Mouse (Mus musculus) heart, postnatal 0 days (tissue): Measurements from ENCODE around the gene Tcf15.

Source experiments
- CTCF ChIP-seq: IDR thresholded peaks from 2 replicates; pipeline ENCODE4 v1.5.1; 2016; ENCODE audit warnings: antibody characterized with exemption, control low read depth, low read depth
- EP300 ChIP-seq: IDR thresholded peaks from 2 replicates; pipeline ENCODE4 v1.6.1; 2016; ENCODE audit warnings: antibody characterized with exemption, low read depth

- TF ChIP-seq CTCF: no peak
- no peak for TF ChIP-seq EP300
Measured at GRCm38 (mm10) chr2:152193346-152193710, 50.0 kb downstream of the Tcf15 start.
